Comparison of ENCODE assay signal across 10 mouse cellular contexts in the genomic region with DNA sequence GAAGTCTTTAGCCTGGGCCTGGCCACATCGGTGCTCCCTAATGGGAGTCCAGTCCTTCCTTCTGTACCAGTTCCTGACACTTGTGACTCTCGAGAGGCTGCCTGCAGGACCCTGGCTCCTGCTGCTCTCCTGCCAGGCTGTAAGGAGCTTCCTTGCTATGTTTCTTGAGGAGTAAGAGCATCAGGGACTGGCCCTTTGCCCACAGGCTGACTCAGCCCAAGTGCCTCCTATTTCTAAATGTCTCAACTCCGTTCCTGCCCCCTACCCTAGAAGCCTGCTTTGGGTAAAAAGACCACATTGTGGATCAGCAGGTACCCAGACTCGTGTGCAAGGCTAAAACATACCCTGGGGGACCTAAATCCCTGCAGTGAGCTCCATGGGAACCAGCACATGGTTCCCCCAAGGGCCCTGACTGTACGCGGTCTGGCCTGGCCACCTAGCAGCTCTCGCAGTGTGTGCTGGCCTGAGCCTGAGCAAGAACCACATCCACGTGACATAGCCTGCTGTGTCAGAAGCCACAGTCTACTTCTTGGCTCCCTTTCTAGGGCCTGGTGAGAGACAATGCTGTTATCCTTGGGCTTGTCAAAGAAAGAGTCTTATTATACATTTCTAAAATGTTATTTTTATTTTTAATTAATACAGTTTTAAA. TPM values are rescaled to one million over a fixed set of nuclear protein-coding genes. Genes with fewer than 3 reads are reported as not detected.
DNase-seq lines count a peak whose midpoint lies in the region; ATAC-seq and TF ChIP-seq lines count a peak whose summit lies in the region.
"Had no signal": no experiment of that assay in that cellular context is flagged by ENCODE, and none has a peak within 500 bp of the region (broad histone marks: within the 10 kb centered on the region; RNA-seq: fewer than 3 reads in every experiment).

No protein-coding gene starts in this region.

- no peaks in the 10 kb centered on the region for H3K4me1 ChIP-seq in intestine, postnatal 0 days (replicated peaks; ENCODE audit: control insufficient read depth, insufficient read depth, low read length)

- DNase-seq in layer of hippocampus, adult 2 months (ENCODE audit: low spot score in 2 of 2), result no peak
- DNase-seq in layer of hippocampus, postnatal 14 days (ENCODE audit: low spot score in 2 of 2), result no peak
- DNase-seq in NIH3T3 (ENCODE audit: low read depth), result peak; percentile 94
- DNase-seq in cerebellum, adult 18-20 months, result peak; percentile 73 to 81
- DNase-seq in heart, adult 9 months (ENCODE audit: low spot score in 2 of 2), result peak; percentile 60 to 66
- no peak for DNase-seq in kidney, postnatal 4 days
- DNase-seq: kidney, postnatal 25 days; lung, embryonic 14.5 days had no signal

- no peak overlapping the region for H3K9ac ChIP-seq in intestine, postnatal 0 days (ENCODE audit: low read depth, low read length)
- H3K9ac ChIP-seq: lung, embryonic 14.5 days had no signal

- H3K9me3 ChIP-seq in intestine, postnatal 0 days (ENCODE audit: control insufficient read depth), result no peaks in the 10 kb centered on the region
- H3K9me3 ChIP-seq: G1E had no signal

- H3K4me3 ChIP-seq in layer of hippocampus, adult 2 months, result no peak overlapping the region
- no peak overlapping the region for H3K4me3 ChIP-seq in intestine, postnatal 0 days (ENCODE audit: low read depth, low read length)

- no peak for ATAC-seq in intestine, postnatal 0 days

- TF ChIP-seq CTCF in layer of hippocampus, adult 2 months (conservative IDR thresholded peaks at IDR 0.05), result no peak
- no peak for TF ChIP-seq CTCF in intestine, postnatal 0 days (IDR thresholded peaks at IDR 0.05; ENCODE audit: low read depth)

- H3K4me2 ChIP-seq in intestine, postnatal 0 days (replicated peaks; ENCODE audit: low read depth), result no peak overlapping the region
- H3K4me2 ChIP-seq: lung, embryonic 14.5 days had no signal

- 83% methylated on average over 8 of the region's 8 CpGs for WGBS in intestine, postnatal 0 days

- no peaks in the 10 kb centered on the region for H3K36me3 ChIP-seq in intestine, postnatal 0 days (ENCODE audit: control insufficient read depth, insufficient read depth)
- H3K36me3 ChIP-seq: G1E had no signal

- peak overlapping the region; percentile 69 for H3K27ac ChIP-seq in layer of hippocampus, adult 2 months
- no peak overlapping the region for H3K27ac ChIP-seq in intestine, postnatal 0 days (ENCODE audit: low read depth, low read length)

- no peaks in the 10 kb centered on the region for H3K27me3 ChIP-seq in intestine, postnatal 0 days (replicated peaks; ENCODE audit: control insufficient read depth, insufficient read depth, low read length)

RNA-seq across cellular contexts. Expression of a gene that starts 59.1 kb away (rescaled TPM):
- 10 to 100 TPM; 35.6 to 39.0 TPM for total RNA-seq in layer of hippocampus, adult 2 months (2021)
- total RNA-seq in layer of hippocampus, postnatal 14 days (2021), result 10 to 100 TPM; 31.7 to 32.8 TPM
- 25.4 and 30.1 TPM in 2 replicates for polyA plus RNA-seq in intestine, postnatal 0 days (2015; fragmentation: Nextera tagmentation; extraction: Ambion mirVana)

Comparison
In these comparisons a context has a peak if more than half of its experiments do, and no peak if none do; other contexts are left out.
1. DNase-seq: peak in NIH3T3 (single experiment), cerebellum, adult 18-20 months (2 of 2) and heart, adult 9 months (2 of 2); none in layer of hippocampus, adult 2 months (0 of 2), layer of hippocampus, postnatal 14 days (0 of 2) and kidney, postnatal 4 days (0 of 2).